Mouse (Mus musculus) kidney, adult 2 months (tissue): ENCODE measurements at regions not wholly inside any gene's neighbourhood (a gene's known extent, or its start where the extent isn't known, plus 50 kb on each side); places are given as distances from the start of the nearest gene placed in this dataset.

Source experiments
- DNase-seq: peaks from one replicate; pipeline ENCODE4 v3.0.0; 2021
- H3K27ac ChIP-seq: fragments of 200-500 bp; 2 replicates; pipeline ENCODE4 v1.5.1; 2012; ENCODE audit warnings: low read depth, low read length, control low read depth, inconsistent platforms; ENCODE audit not compliant: insufficient read depth
- H3K27me3 ChIP-seq: fragments of 200-500 bp; replicated peaks from 2 replicates; pipeline ENCODE4 v1.6.1; 2012; ENCODE audit warnings: mild to moderate bottlenecking, moderate library complexity, low read length, inconsistent platforms; ENCODE audit not compliant: control insufficient read depth, insufficient read depth
- H3K36me3 ChIP-seq: fragments of 200-500 bp; 2 replicates; pipeline ENCODE4 v1.6.1; 2012; ENCODE audit warnings: mild to moderate bottlenecking, moderate library complexity, low read length, inconsistent platforms; ENCODE audit not compliant: control insufficient read depth, insufficient read depth
- H3K4me1 ChIP-seq: fragments of 200-500 bp; 2 replicates; pipeline ENCODE4 v1.6.1; 2011; ENCODE audit warnings: low read length; ENCODE audit not compliant: control insufficient read depth, insufficient read depth
- H3K4me3 ChIP-seq: fragments of 200-500 bp; 2 replicates; pipeline ENCODE4 v1.5.1; 2011; ENCODE audit warnings: mild to moderate bottlenecking, low read depth, low read length, control low read depth; ENCODE audit not compliant: insufficient read depth
- CTCF ChIP-seq: fragments of 200-500 bp; conservative IDR thresholded peaks from 2 replicates; pipeline ENCODE4 v1.5.1; 2011; ENCODE audit warnings: low read depth, mild to moderate bottlenecking, control low read depth, low read length, moderate library complexity, mixed read lengths; ENCODE audit not compliant: insufficient read depth, insufficient read length
- POLR2A ChIP-seq: fragments of 200-500 bp; IDR thresholded peaks from one replicate; pipeline ENCODE4 v1.6.1; 2011; ENCODE audit warnings: low read depth, low read length, control low read depth
- WGBS: fragments of 180-500 bp; shearing (Covaris S2); methylation state at CpG from one replicate; pipeline ENCODE4 v1.1.7; 2018; 5-methylcytosine and 5-hydroxymethylcytosine counted together

GRCm38 (mm10) chr10:67439042-67439635, 96.1 kb upstream of the Egr2 start:
- Histone ChIP-seq H3K4me3 (no peak overlapping the region), H3K27ac (no peak overlapping the region), H3K27me3 (no peaks in the 10 kb centered on the region), H3K36me3 (no peaks in the 10 kb centered on the region), H3K4me1 (no peaks in the 10 kb centered on the region)
- WGBS = 90% methylated on average over 15 of the region's 15 CpGs
- DNase-seq = no peak
- TF ChIP-seq CTCF = no peak
- no peak for TF ChIP-seq POLR2A

DNA sequence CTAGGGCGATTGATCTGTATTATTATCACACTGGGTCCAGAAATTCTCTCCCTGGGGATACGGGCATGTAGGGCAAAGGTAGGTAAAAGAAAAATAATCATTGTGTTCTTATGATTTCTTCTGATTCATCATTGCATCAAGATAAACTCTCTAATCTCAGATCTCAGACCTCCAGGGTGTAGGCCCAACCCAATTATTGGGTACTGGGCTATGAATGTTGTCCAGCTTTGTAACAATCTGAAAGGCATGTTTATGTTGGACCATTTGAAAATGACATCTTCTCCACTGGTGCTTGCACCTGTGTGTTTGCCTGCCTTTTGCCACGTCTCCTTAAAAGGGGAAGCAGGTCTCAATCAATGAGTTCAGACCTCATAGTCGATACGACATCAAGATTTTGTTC, 95.4 kb upstream of the Egr2 start:
- no peak for DNase-seq
- H3K36me3 ChIP-seq = no peaks in the 10 kb centered on the region
- no peaks in the 10 kb centered on the region for H3K4me1 ChIP-seq
- 89% methylated on average over 5 of the region's 5 CpGs for WGBS
- TF ChIP-seq POLR2A (no peak), CTCF (no peak)
- H3K4me3 ChIP-seq = no peak overlapping the region
- H3K27ac ChIP-seq = no peak overlapping the region
- H3K27me3 ChIP-seq = no peaks in the 10 kb centered on the region

DNA sequence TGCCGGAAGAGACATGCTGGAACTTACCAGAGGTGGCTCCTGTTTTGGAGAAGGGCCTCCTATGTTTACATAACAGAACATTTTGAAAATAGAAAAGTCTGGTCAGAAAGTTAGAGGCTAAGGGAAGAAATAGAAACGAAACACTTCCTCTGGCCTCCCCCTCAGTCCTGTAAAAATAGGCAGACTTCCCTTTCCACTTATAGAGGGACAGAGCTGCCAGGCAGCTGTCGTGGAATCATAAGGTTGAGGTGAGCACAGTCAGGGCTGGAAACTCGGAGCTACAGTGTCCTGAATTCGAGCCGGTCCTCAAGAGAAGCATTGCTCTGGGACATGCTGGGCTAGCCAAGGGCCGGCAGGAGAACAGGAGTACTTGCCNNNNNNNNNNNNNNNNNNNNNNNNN, 94.0 kb upstream of the Egr2 start:
- no peaks in the 10 kb centered on the region for H3K36me3 ChIP-seq
- H3K4me3 ChIP-seq = no peak overlapping the region
- H3K4me1 ChIP-seq = no peaks in the 10 kb centered on the region
- TF ChIP-seq POLR2A (no peak), CTCF (no peak)
- no peak for DNase-seq
- no peak overlapping the region for H3K27ac ChIP-seq
- 64% methylated on average over 7 of the region's 7 CpGs for WGBS
- H3K27me3 ChIP-seq = no peaks in the 10 kb centered on the region

GRCm38 (mm10) chr10:67448875-67449274, 86.4 kb upstream of the Egr2 start:
- Histone ChIP-seq H3K4me1 (no peaks in the 10 kb centered on the region), H3K36me3 (no peaks in the 10 kb centered on the region), H3K4me3 (no peak overlapping the region), H3K27ac (no peak overlapping the region), H3K27me3 (no peaks in the 10 kb centered on the region)
- 88% methylated on average over 6 of the region's 6 CpGs for WGBS
- TF ChIP-seq CTCF = no peak
- TF ChIP-seq POLR2A = no peak
- no peak for DNase-seq

GRCm38 (mm10) chr10:67454149-67454548, 81.1 kb upstream of the Egr2 start:
- no peaks in the 10 kb centered on the region for H3K4me1 ChIP-seq
- H3K27me3 ChIP-seq = no peaks in the 10 kb centered on the region
- WGBS = 26% methylated on average over 7 of the region's 7 CpGs
- no peak for TF ChIP-seq CTCF
- TF ChIP-seq POLR2A = no peak
- H3K4me3 ChIP-seq = no peak overlapping the region
- peak; percentile 84 for DNase-seq
- no peak overlapping the region for H3K27ac ChIP-seq
- no peaks in the 10 kb centered on the region for H3K36me3 ChIP-seq

GRCm38 (mm10) chr10:67458447-67459272, 76.6 kb upstream of the Egr2 start:
- Histone ChIP-seq H3K4me3 (no peak overlapping the region), H3K4me1 (no peaks in the 10 kb centered on the region)
- 53% methylated on average over 22 of the region's 22 CpGs for WGBS

GRCm38 (mm10) chr10:67461321-67461720, 74.0 kb upstream of the Egr2 start:
- DNase-seq = no peak
- Histone ChIP-seq H3K4me3 (no peak overlapping the region), H3K27ac (no peak overlapping the region), H3K36me3 (no peaks in the 10 kb centered on the region), H3K27me3 (no peaks in the 10 kb centered on the region), H3K4me1 (no peaks in the 10 kb centered on the region)
- WGBS = 77% methylated on average over 1 of the region's 1 CpGs
- no peak for TF ChIP-seq POLR2A

More at GRCm38 (mm10) chr10:67458447-67459272, 76.6 kb upstream of the Egr2 start:
- TF ChIP-seq POLR2A = no peak
- no peak for TF ChIP-seq CTCF
- H3K27ac ChIP-seq = no peak overlapping the region
- no peak for DNase-seq
- no peaks in the 10 kb centered on the region for H3K27me3 ChIP-seq
- H3K36me3 ChIP-seq = no peaks in the 10 kb centered on the region
